Comparison of ENCODE assay signal across 22 mouse cellular contexts in the genomic region with DNA sequence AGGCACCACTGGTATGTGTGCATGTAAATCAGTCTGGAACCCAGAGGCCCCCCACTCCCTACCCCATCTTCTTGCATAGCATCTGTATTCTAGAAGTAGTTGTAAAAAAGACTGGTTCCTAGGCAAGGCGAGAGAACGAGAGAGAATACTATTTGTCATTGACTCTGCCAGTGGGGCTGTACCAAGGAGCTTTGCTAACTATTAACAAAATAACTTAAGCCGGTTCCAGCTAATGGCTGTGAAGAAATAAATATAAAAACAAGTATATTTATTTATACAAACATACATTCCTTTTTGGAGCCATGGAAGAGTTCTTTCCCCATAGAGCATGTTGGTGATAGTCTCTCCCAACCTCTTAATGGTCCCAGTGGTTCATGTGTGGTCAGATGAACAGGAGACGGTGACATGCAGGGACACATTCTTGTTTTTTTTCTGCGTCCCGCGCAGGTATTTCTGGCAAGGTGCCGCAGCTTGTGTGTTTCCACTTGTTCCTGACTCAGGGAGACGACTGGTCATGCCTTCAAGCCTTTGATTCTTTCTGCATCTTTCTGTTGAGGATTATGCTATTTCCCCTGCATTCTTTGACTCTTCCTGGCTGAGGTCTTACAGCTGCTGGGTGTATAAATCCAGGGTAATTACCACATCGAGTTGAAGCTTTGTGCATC.
DNase-seq lines count a peak whose midpoint lies in the region; ATAC-seq and TF ChIP-seq lines count a peak whose summit lies in the region.
"Had no signal": no experiment of that assay in that cellular context is flagged by ENCODE, and none has a peak within 500 bp of the region (broad histone marks: within the 10 kb centered on the region; RNA-seq: fewer than 3 reads in every experiment).

No protein-coding gene starts in this region.

- no peak overlapping the region for H3K9ac ChIP-seq in kidney, embryonic 15.5 days
- no peak overlapping the region for H3K9ac ChIP-seq in stomach, embryonic 16.5 days (ENCODE audit: low read length)
- H3K9ac ChIP-seq in stomach, postnatal 0 days (ENCODE audit: low read length) = no peak overlapping the region
- H3K9ac ChIP-seq: embryonic facial prominence, embryonic 15.5 days; forebrain, embryonic 15.5 days; heart, embryonic 15.5 days; hindbrain, embryonic 13.5 days had no signal

- 75% methylated on average over 10 of the region's 10 CpGs for WGBS in kidney, embryonic 15.5 days
- 74% methylated on average over 10 of the region's 10 CpGs for WGBS in stomach, embryonic 16.5 days
- 64% methylated on average over 10 of the region's 10 CpGs for WGBS in stomach, postnatal 0 days

- TF ChIP-seq EP300 in stomach, postnatal 0 days (optimal IDR thresholded peaks at IDR 0.05) = no peak

- no peak for TF ChIP-seq CTCF in stomach, postnatal 0 days (IDR thresholded peaks at IDR 0.05; ENCODE audit: low read depth)

- no peak for ATAC-seq in kidney, embryonic 15.5 days (replicated peaks; ENCODE audit: low FRiP score)
- no peak for ATAC-seq in stomach, embryonic 16.5 days (ENCODE audit: insufficient read depth, low FRiP score)
- no peak for ATAC-seq in stomach, postnatal 0 days (ENCODE audit: low FRiP score, low TSS enrichment)
- ATAC-seq: activated CD4-positive, CD25-positive, alpha-beta regulatory T cell, adult 4 months; forebrain, embryonic 15.5 days; Patski had no signal

- H3K4me3 ChIP-seq in kidney, embryonic 15.5 days (replicated peaks) = no peak overlapping the region
- H3K4me3 ChIP-seq in stomach, embryonic 16.5 days (replicated peaks; ENCODE audit: low read length) = no peak overlapping the region
- no peak overlapping the region for H3K4me3 ChIP-seq in stomach, postnatal 0 days (ENCODE audit: low read depth, low read length)
- H3K4me3 ChIP-seq: embryonic facial prominence, embryonic 15.5 days; erythroblast, embryonic 14.5 days; forebrain, embryonic 15.5 days; heart, adult 2 months; heart, embryonic 15.5 days; hindbrain, embryonic 13.5 days had no signal

- H3K27me3 ChIP-seq in kidney, embryonic 15.5 days = no peaks in the 10 kb centered on the region
- no peaks in the 10 kb centered on the region for H3K27me3 ChIP-seq in stomach, embryonic 16.5 days (ENCODE audit: control insufficient read depth, insufficient read depth, low read length)
- H3K27me3 ChIP-seq in stomach, postnatal 0 days (ENCODE audit: control insufficient read depth, insufficient read depth, low read length) = no peaks in the 10 kb centered on the region
- H3K27me3 ChIP-seq: embryonic facial prominence, embryonic 15.5 days; forebrain, embryonic 15.5 days; heart, embryonic 15.5 days; hindbrain, embryonic 13.5 days; Patski had no signal

- peaks cover 2% of the 10 kb centered on the region; the same call in 1 of the 2 replicates for H3K4me1 ChIP-seq in kidney, embryonic 15.5 days
- H3K4me1 ChIP-seq in stomach, embryonic 16.5 days (ENCODE audit: control insufficient read depth, insufficient read depth, low read length) = no peaks in the 10 kb centered on the region
- H3K4me1 ChIP-seq in stomach, postnatal 0 days (replicated peaks; ENCODE audit: control insufficient read depth, insufficient read depth) = no peaks in the 10 kb centered on the region

- DNase-seq in kidney, adult 11 months = peak; percentile 71
- DNase-seq in stomach, postnatal 0 days (ENCODE audit: low spot score) = no peak
- DNase-seq in kidney, postnatal 10 days = peak; percentile 58
- no peak for DNase-seq in Muller cell, postnatal 12 days (ENCODE audit: inconsistent ontology term)
- DNase-seq in left cerebral cortex, postnatal 36 days (ENCODE audit: low spot score in 2 of 2) = no peak
- DNase-seq: adrenal gland, postnatal 14 days; cerebellum, adult 18-20 months; cerebellum, adult 9-11 months; cerebellum, postnatal 36 days; gastrocnemius, postnatal 36 days; heart, adult 2 months; heart, postnatal 14 days had no signal

- no peaks in the 10 kb centered on the region for H3K36me3 ChIP-seq in kidney, embryonic 15.5 days
- no peaks in the 10 kb centered on the region for H3K36me3 ChIP-seq in stomach, embryonic 16.5 days (ENCODE audit: control insufficient read depth, insufficient read depth, low read length)
- no peaks in the 10 kb centered on the region for H3K36me3 ChIP-seq in stomach, postnatal 0 days (ENCODE audit: control insufficient read depth, insufficient read depth, low read length)
- H3K36me3 ChIP-seq: embryonic facial prominence, embryonic 15.5 days; forebrain, embryonic 15.5 days; heart, embryonic 15.5 days; hindbrain, embryonic 13.5 days had no signal

- no peak overlapping the region for H3K4me2 ChIP-seq in kidney, embryonic 15.5 days
- no peak overlapping the region for H3K4me2 ChIP-seq in stomach, embryonic 16.5 days (ENCODE audit: low read depth, low read length)
- no peak overlapping the region for H3K4me2 ChIP-seq in stomach, postnatal 0 days (replicated peaks; ENCODE audit: low read depth)
- H3K4me2 ChIP-seq: embryonic facial prominence, embryonic 15.5 days; forebrain, embryonic 15.5 days; heart, embryonic 11.5 days; heart, embryonic 15.5 days; hindbrain, embryonic 13.5 days had no signal

- H3K27ac ChIP-seq in kidney, embryonic 15.5 days = no peak overlapping the region
- peak overlapping the region; percentile 3; the same call in 1 of the 2 replicates for H3K27ac ChIP-seq in stomach, embryonic 16.5 days (ENCODE audit: low read length)
- no peak overlapping the region for H3K27ac ChIP-seq in stomach, postnatal 0 days (replicated peaks)
- H3K27ac ChIP-seq: embryonic facial prominence, embryonic 15.5 days; forebrain, embryonic 15.5 days; heart, adult 2 months; heart, embryonic 15.5 days; hindbrain, embryonic 13.5 days had no signal

- H3K9me3 ChIP-seq in kidney, embryonic 15.5 days (replicated peaks) = no peaks in the 10 kb centered on the region
- H3K9me3 ChIP-seq in stomach, embryonic 16.5 days (replicated peaks; ENCODE audit: control insufficient read depth, low read length) = no peaks in the 10 kb centered on the region
- H3K9me3 ChIP-seq in stomach, postnatal 0 days (ENCODE audit: control insufficient read depth, low read length) = no peaks in the 10 kb centered on the region
- H3K9me3 ChIP-seq: embryonic facial prominence, embryonic 15.5 days; forebrain, embryonic 15.5 days; heart, embryonic 15.5 days; hindbrain, embryonic 13.5 days had no signal

- intact Hi-C loops in left cerebral cortex, postnatal 36 days (cut with DNase I) = no loop called here

Comparison
In these comparisons a context has a peak if more than half of its experiments do, and no peak if none do; other contexts are left out.
1. DNase-seq: peak in kidney, adult 11 months (single experiment) and kidney, postnatal 10 days (single experiment); none in stomach, postnatal 0 days (single experiment), Muller cell, postnatal 12 days (single experiment) and left cerebral cortex, postnatal 36 days (0 of 2).